Mouse (Mus musculus) hindbrain, postnatal 0 days (tissue): ENCODE data around the gene Crxos. TPM values are rescaled to one million over a fixed set of nuclear protein-coding genes. Genes with fewer than 3 reads are reported as not detected.

Experiments
- ATAC-seq: fragments of 200-750 bp; cut with Nextera tagmentation; 2 replicates; pipeline ENCODE4 v1.8.0; 2017; ENCODE audit warnings: mild to moderate bottlenecking, moderate TSS enrichment, moderate library complexity
- DNase-seq: peaks from one replicate; pipeline ENCODE4 v3.0.0-alpha.2; 2015; ENCODE audit warnings: low spot score
- H3K27ac ChIP-seq: fragments of 300-500 bp; sonication (generic); 2 replicates; pipeline ENCODE4 v1.5.1; 2014; ENCODE audit warnings: mild to moderate bottlenecking
- H3K27me3 ChIP-seq: fragments of 300-500 bp; sonication (generic); 2 replicates; pipeline ENCODE4 v1.6.1; 2014; ENCODE audit warnings: low read length, mixed read lengths; ENCODE audit not compliant: insufficient read depth
- H3K36me3 ChIP-seq: fragments of 300-500 bp; sonication (generic); 2 replicates; pipeline ENCODE4 v1.6.1; 2014; ENCODE audit warnings: low read length, mixed read lengths; ENCODE audit not compliant: insufficient read depth
- H3K4me1 ChIP-seq: fragments of 300-500 bp; sonication (generic); 2 replicates; pipeline ENCODE4 v1.6.1; 2014; ENCODE audit warnings: antibody characterized with exemption, low read length, mixed read lengths; ENCODE audit not compliant: insufficient read depth
- H3K4me2 ChIP-seq: fragments of 300-500 bp; sonication (generic); 2 replicates; pipeline ENCODE4 v1.6.1; 2014; ENCODE audit warnings: low read depth, mild to moderate bottlenecking, low read length, moderate library complexity, mixed read lengths
- H3K4me3 ChIP-seq: fragments of 300-500 bp; sonication (generic); 2 replicates; pipeline ENCODE4 v1.5.1; 2014; ENCODE audit warnings: low read length
- H3K9ac ChIP-seq: fragments of 300-500 bp; sonication (generic); replicated peaks from 2 replicates; pipeline ENCODE4 v1.6.1; 2014; ENCODE audit warnings: mild to moderate bottlenecking, low read length, moderate library complexity, mixed read lengths
- H3K9me3 ChIP-seq: fragments of 300-500 bp; sonication (generic); 2 replicates; pipeline ENCODE4 v1.6.1; 2016; ENCODE audit warnings: low read length, mixed read lengths
- CTCF ChIP-seq: IDR thresholded peaks from 2 replicates; pipeline ENCODE4 v1.5.1; 2016; ENCODE audit warnings: antibody characterized with exemption, control low read depth, low read depth
- WGBS: fragments of 180-500 bp; shearing (Covaris S2); extraction: QIAGEN DNeasy Blood & Tissue Kit; methylation state at CpG from one replicate; pipeline ENCODE4 v1.1.7; 2014; 5-methylcytosine and 5-hydroxymethylcytosine counted together
- polyA plus RNA-seq: library from polyadenylated mRNA; unstranded; fragments of >200 nt; fragmentation: Nextera tagmentation; extraction: Ambion mirVana; gene quantifications from 2 replicates; pipeline ENCODE4 v1.2.1, GENCODE M21; 2015
- total RNA-seq: library from RNA; depleted of rRNA; stranded (reverse); fragments of >200 nt; gene quantifications from 2 replicates; pipeline ENCODE4 v1.2.3, GENCODE M21; 2014

The Crxos gene
- total and polyA plus RNA-seq, 2 experiments from 2014 or later = 0.15 TPM; not detected in 1

- Histone ChIP-seq H3K4me3 (no peak overlapping the region), H3K27me3 (no peaks in the 10 kb centered on the region), H3K9me3 (no peaks in the 10 kb centered on the region), H3K4me1 (peaks cover 14% of the 10 kb centered on the region), H3K27ac (0 out of 2 replicates have a peak overlapping the region, but pooled peaks have one; percentile 26), H3K9ac (no peak overlapping the region), H3K36me3 (peaks cover 10% of the 10 kb centered on the region; the same call in 1 of the 2 replicates), H3K4me2 (peak overlapping the region; percentile 86)
- DNase-seq (no peak), ATAC-seq (no peak)
- no peak for TF ChIP-seq CTCF
- 94% methylated on average over 9 of the region's 9 CpGs for WGBS
These were observed 37.5 kb downstream of the Crxos start for GRCm38 (mm10) chr7:15919947-15920346.

- Histone ChIP-seq H3K27me3 (no peaks in the 10 kb centered on the region), H3K9me3 (no peaks in the 10 kb centered on the region), H3K4me2 (peak overlapping the region; percentile 86), H3K27ac (peak overlapping the region; percentile 26), H3K4me3 (peak overlapping the region; percentile 80), H3K36me3 (peaks cover 10% of the 10 kb centered on the region; the same call in 1 of the 2 replicates), H3K4me1 (peaks cover 14% of the 10 kb centered on the region), H3K9ac (peak overlapping the region; percentile 84)
- ATAC-seq = no peak
- DNase-seq = no peak
- TF ChIP-seq CTCF = no peak
- 77% methylated on average over 6 of the region's 6 CpGs for WGBS
These were observed 38.3 kb downstream of the Crxos start for GRCm38 (mm10) chr7:15920645-15921190.

DNA sequence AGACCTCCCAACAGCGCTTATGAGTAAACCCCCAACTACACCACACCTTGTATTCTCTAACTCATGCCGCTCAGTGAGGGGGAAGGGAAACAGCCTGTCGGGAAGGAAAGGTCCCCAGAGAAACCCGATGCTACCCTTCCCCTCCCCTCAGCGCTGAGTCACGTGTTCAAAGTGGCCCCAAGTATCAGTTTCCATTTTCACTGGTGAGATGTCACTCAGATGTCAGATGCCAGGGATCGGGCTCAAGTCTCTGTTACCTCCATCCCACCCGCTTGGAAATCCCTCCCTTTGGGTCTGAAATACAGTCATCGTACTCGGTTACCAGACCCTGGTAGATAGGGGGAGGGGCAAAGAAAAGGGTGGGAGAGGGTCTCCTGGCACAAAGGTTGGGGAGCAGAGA lies 39.4 kb downstream of the Crxos start:
- DNase-seq (peak; percentile 69), ATAC-seq (peak; percentile 34)
- WGBS = 1% methylated on average over 10 of the region's 10 CpGs
- Histone ChIP-seq H3K9me3 (no peaks in the 10 kb centered on the region), H3K9ac (peak overlapping the region; percentile 84), H3K4me1 (peaks cover 14% of the 10 kb centered on the region), H3K27me3 (no peaks in the 10 kb centered on the region), H3K27ac (peak overlapping the region; percentile 90), H3K4me3 (peak overlapping the region; percentile 80), H3K4me2 (peak overlapping the region; percentile 86), H3K36me3 (peaks cover 10% of the 10 kb centered on the region; the same call in 1 of the 2 replicates)
- no peak for TF ChIP-seq CTCF

DNA sequence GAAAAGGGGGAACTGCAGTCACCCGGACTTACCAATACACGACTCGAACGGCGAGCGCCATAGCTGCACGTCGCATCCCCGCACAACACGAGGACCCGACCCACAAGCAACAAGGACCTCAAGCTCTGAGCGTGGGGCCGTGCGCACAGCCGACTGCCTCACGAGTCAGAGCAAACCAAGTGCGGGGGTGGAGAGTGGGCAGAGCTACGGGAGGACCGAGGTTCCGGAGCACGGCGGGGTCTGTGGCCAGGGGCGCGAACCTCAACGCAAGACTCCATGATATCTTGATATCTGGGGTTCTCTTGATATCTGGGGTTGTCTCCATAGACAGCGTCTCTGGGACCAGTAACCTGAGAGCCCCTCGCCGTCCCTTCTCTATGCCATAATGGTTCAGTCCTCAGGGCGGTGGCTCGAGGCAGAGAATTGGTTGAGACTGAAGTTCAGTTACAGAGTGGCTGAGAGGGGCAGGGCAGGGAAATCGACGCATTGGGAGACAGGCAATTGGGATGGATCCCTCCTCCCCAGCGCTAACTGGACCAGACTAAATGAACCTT lies 39.9 kb downstream of the Crxos start, which contains the start of gene Selenow:
TSS of gene Selenow (minus strand) at position 183 of the 554 bp plus-strand sequence.
- peak within 1 kb of the TSS; percentile 80 for H3K4me3 ChIP-seq
- DNase-seq (peak; percentile 96), ATAC-seq (peak; percentile 97)
- TF ChIP-seq CTCF = no peak
- peak within 1 kb of the TSS; percentile 90 for H3K27ac ChIP-seq
- WGBS = 1% methylated on average over 33 of the region's 33 CpGs
- H3K27me3 ChIP-seq = no peaks in the 10 kb centered on the region
- peak within 1 kb of the TSS; percentile 86 for H3K4me2 ChIP-seq
- peaks cover 6% of the 10 kb centered on the region; the same call in 1 of the 2 replicates for H3K36me3 ChIP-seq
- peaks cover 14% of the 10 kb centered on the region for H3K4me1 ChIP-seq
- H3K9me3 ChIP-seq = no peaks in the 10 kb centered on the region
- H3K9ac ChIP-seq = peak within 1 kb of the TSS; percentile 84

DNA sequence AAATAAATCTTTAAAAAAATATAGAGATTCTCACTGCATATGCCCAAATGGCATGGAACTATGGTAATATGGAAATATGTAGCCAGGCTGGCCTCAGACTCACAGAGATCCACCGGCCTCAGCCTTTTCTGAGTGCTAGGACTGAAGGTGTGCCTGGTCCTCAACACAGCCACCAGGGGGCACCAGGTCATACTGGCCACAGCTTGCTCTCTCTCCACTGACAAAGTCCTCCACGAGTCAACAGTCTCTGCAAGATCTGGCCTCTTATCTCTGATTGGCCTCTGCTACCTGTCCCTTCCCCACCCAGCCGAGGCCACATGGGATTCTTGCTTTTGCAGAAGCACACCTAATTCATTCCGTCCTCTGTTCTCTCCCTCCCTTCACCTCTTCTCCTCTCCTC lies 47.5 kb downstream of the Crxos start:
- Histone ChIP-seq H3K4me3 (no peak overlapping the region), H3K27ac (no peak overlapping the region), H3K4me1 (no peaks in the 10 kb centered on the region), H3K36me3 (no peaks in the 10 kb centered on the region), H3K27me3 (no peaks in the 10 kb centered on the region), H3K4me2 (no peak overlapping the region), H3K9ac (no peak overlapping the region), H3K9me3 (no peaks in the 10 kb centered on the region)
- 42% methylated on average over 4 of the region's 4 CpGs for WGBS
- ATAC-seq (peak; percentile 29; the same call in 1 of the 2 replicates), DNase-seq (peak; percentile 11)
- TF ChIP-seq CTCF = peak; percentile 69

DNA sequence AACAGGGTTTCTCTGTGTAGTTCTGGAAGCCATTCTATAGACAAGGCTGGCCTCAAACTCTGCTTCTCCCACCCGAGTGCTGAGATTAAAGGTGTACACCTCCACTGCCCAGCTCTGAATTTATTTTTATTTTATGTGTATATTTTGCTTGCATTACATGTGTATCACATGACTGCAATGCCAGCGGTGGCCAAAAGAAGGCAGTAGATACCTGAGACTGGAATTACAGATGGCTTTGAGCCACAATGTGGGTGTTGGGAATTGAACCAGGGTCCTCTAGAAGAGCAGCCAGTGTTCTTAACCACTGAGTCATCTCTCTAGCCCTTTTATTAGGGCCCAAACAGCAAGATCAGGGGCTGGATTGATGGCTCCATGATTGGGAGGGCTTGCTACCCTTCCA lies 48.1 kb downstream of the Crxos start:
- ATAC-seq = no peak
- H3K9ac ChIP-seq = no peak overlapping the region
- H3K4me3 ChIP-seq = no peak overlapping the region
- H3K9me3 ChIP-seq = no peaks in the 10 kb centered on the region
- H3K27me3 ChIP-seq = no peaks in the 10 kb centered on the region
- no peak for DNase-seq
- no peaks in the 10 kb centered on the region for H3K36me3 ChIP-seq
- WGBS = 62% methylated on average over 2 of the region's 2 CpGs
- H3K4me2 ChIP-seq = no peak overlapping the region
- no peaks in the 10 kb centered on the region for H3K4me1 ChIP-seq
- no peak for TF ChIP-seq CTCF
- H3K27ac ChIP-seq = no peak overlapping the region

DNA sequence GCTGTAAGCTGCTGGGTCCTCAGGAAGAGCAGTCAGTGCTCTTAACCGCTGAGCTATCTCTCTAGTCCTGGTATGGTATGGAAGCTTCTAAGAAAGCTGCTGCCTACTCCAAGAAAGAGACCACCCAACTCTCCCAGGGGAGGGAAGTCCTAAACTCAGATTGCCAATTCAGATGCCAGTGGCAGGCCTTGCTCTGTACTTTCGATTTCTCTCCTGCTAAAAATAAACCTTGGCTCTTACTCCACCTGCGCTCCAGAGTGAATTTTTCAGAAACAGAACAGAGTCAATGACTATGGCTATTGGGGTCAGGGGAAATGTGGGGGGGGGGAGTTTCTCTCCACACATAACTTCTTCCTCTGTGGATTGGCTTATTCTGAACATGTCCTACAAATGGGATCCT lies 49.2 kb downstream of the Crxos start:
- 81% methylated on average over 3 of the region's 3 CpGs for WGBS
- H3K27ac ChIP-seq = no peak overlapping the region
- no peaks in the 10 kb centered on the region; the same call in 1 of the 2 replicates for H3K36me3 ChIP-seq
- no peak for TF ChIP-seq CTCF
- H3K4me1 ChIP-seq = no peaks in the 10 kb centered on the region
- no peak for ATAC-seq
- no peak for DNase-seq
- no peak overlapping the region for H3K4me3 ChIP-seq
- H3K4me2 ChIP-seq = no peak overlapping the region
- H3K9me3 ChIP-seq = no peaks in the 10 kb centered on the region
- no peak overlapping the region for H3K9ac ChIP-seq
- H3K27me3 ChIP-seq = no peaks in the 10 kb centered on the region
